Mouse (Mus musculus) splenic B cell, adult 2 months (primary cell): ENCODE results near the gene Thap11.
"Not testable (repeated sequence)": the region's sequence is repeated elsewhere in the genome, so short reads cannot be mapped to it uniquely, and the experiment has no call there.

Source experiments
- DNase-seq: peaks from one replicate; pipeline ENCODE4 v3.0.0-alpha.2; 2011; ENCODE audit warnings: low read depth, low spot score
- H3K27me3 ChIP-seq: 2 replicates; pipeline ENCODE4 v1.6.1; 2012; ENCODE audit warnings: mild to moderate bottlenecking, low read length, moderate library complexity, mixed read lengths; ENCODE audit not compliant: control insufficient read depth, poor library complexity, insufficient read depth, severe bottlenecking
- H3K36me3 ChIP-seq: 2 replicates; pipeline ENCODE4 v1.6.1; 2012; ENCODE audit warnings: mild to moderate bottlenecking, low read length, moderate library complexity, mixed read lengths; ENCODE audit not compliant: control insufficient read depth, poor library complexity, insufficient read depth, severe bottlenecking

Thap11 gene

DNA sequence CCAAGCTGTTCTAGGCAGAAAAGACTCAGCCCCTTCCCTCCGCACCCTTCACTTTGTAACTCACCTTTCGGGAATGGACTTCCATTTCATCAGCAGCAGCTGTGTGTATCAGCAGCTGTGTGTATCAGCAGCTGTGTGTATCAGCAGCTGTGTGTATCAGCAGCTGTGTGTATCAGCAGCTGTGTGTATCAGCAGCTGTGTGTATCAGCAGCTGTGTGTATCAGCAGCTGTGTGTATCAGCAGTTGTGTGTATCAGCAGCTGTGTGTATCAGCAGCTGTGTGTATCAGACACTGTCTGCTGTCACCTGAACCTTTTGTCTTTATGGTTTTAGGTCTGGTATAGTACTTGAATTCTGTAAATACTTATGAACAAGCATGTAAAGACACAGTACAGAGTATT lies 21.2 kb upstream of the Thap11 start:
- H3K27me3 ChIP-seq, DNase-seq, H3K36me3 ChIP-seq: not testable (repeated sequence)

DNA sequence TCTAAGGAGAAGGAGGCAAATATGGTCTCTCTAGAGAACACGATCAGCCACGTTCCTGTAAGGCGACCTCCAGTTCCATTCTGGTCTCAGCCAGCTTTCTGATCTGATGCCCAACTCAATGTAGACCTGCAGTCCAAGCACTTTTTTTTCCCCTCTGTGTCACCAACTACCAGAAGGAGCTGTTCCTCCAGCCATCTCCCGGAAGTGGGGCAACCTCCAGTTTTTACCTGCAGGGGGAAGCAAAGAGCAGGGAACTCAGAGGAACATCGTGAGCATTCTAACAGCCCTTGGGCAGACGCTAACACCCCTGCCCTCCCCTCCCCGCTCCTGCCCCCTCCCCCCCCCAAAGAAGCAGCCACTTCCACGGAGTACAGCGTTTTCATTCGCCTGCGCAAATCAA lies 19.6 kb upstream of the Thap11 start:
- H3K27me3 ChIP-seq = no peaks in the 10 kb centered on the region
- no peaks in the 10 kb centered on the region for H3K36me3 ChIP-seq
- DNase-seq = peak; percentile 90

DNA sequence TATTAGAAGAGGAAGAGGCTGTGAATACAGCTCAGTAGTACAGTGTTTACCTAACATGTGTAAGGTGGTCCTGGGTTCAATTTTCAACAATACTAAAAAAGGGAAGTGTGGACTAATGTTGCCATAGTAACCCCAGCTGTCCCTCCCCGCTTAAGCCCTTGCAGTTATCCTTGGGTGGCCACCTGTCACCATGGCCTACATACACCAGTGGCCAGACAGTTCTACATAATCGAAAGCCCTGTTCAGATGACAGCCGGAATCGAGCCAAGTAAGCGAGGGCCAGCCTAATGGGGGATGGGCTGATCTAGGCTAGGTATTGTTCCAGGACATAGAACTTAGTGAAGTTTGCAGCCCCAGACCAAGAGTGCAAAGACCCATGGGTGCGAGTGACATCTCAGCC lies 17.9 kb upstream of the Thap11 start:
- H3K36me3 ChIP-seq = no peaks in the 10 kb centered on the region
- DNase-seq = peak; percentile 75
- no peaks in the 10 kb centered on the region for H3K27me3 ChIP-seq

DNA sequence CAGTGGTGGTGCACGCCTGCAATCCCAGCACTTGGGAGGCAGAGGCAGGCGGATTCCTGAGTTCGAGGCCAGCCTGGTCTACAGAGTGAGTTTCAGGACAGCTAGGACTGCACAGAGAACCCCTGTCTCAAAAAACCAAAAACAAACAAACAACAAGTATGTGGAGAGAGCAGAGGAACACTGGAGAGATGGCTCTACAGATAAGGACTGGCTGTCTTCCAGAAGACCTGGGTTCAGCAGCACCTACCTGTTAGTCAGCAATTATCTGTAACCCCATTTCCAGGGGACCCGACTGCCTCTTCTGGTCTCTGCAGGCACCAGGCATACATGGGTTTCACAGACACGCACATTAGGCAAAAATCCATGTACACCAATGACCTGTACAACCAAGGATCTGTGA lies 15.7 kb upstream of the Thap11 start:
- Histone ChIP-seq H3K27me3 (no peaks in the 10 kb centered on the region), H3K36me3 (no peaks in the 10 kb centered on the region; the same call in 1 of the 2 replicates)
- no peak for DNase-seq

DNA sequence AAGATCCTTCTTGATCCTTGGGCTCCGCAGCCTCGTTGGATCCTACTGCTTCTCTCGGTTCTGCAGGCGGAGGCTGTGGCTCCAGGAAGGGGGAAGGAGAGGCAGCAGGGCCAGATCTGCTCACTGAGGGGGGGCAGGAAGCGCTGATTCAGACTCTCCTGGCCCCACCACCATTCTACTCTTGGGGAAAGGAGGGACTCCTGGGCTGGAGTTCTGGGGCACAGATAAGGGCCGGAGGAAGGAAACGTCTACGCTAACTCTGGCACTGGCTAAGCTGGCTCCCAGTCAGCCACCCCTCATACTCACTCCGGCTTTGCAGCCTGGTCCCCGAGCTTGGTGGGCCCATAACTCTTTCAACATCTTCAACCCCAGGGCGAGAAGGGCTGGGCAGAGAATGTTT lies 8.3 kb upstream of the Thap11 start:
- H3K36me3 ChIP-seq = peaks cover 8% of the 10 kb centered on the region; the same call in 1 of the 2 replicates
- no peaks in the 10 kb centered on the region for H3K27me3 ChIP-seq
- DNase-seq = no peak

DNA sequence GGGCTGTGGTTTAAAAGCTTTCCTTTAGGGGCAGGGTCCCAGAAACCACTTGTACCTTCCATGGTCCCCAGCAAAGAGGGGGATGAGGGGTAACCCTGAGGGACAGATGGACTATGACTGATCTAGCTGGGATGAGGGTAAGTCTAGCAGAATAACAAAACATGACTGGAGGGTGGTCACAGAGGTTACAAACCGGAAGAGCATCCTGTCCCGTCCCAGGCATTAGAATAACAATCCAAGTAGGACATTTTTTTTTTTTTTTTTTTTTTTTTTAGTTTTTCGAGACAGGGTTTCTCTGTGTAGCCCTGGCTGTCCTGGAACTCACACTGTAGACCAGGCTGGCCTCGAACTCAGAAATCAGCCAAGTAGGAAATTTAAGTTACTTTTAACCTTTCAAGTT lies 4.9 kb upstream of the Thap11 start:
- Histone ChIP-seq H3K27me3 (no peaks in the 10 kb centered on the region), H3K36me3 (peaks cover 5% of the 10 kb centered on the region; the same call in 1 of the 2 replicates)
- no peak for DNase-seq

DNA sequence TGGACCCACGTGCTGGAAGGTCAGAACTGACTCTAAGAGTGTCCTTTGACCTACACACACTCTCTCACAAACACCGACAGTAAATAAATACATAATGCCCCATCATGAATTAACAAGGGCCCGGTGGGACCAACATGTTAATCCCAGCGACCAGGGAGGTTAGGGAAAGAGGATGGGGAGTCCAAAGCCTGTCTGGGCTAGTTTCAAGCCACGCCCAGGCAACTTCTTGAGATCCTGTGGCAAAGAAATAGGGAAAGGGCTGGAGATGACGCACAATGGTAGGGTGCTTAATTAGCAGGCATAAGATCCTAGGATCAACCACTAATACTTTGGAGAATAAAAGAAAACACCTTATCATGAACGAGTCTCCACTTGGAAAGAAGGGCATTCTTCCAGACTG lies 4.3 kb upstream of the Thap11 start:
- Histone ChIP-seq H3K36me3 (peaks cover 5% of the 10 kb centered on the region; the same call in 1 of the 2 replicates), H3K27me3 (no peaks in the 10 kb centered on the region)
- DNase-seq = no peak

DNA sequence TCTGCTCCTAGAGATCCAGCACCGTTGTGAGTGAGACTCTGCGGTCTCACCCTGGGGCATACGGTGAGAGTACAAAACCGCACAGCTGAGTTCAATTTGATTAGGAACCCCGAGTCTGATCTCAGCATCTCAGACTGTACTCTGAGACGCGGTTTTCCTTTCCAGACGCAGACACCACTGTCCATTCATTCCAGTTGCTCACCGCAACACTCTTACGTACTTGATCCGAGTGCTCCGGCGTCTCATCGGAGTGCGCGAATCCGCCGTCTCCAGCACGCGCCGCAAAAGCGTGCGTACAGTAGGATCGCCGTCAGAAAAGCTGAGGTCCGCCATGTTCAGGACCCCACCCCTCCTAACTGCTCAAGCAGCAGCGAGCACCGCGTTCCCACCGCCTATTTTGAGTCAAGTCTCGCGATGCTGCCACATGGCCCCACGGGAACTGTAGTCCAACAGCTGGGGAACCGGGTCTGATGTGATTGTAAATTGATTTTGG lies 3.2 kb upstream of the Thap11 start:
- Histone ChIP-seq H3K27me3 (no peaks in the 10 kb centered on the region), H3K36me3 (0 out of 2 replicates have a peak, but pooled peaks cover 2% of the 10 kb centered on the region)
- DNase-seq = peak; percentile 90

DNA sequence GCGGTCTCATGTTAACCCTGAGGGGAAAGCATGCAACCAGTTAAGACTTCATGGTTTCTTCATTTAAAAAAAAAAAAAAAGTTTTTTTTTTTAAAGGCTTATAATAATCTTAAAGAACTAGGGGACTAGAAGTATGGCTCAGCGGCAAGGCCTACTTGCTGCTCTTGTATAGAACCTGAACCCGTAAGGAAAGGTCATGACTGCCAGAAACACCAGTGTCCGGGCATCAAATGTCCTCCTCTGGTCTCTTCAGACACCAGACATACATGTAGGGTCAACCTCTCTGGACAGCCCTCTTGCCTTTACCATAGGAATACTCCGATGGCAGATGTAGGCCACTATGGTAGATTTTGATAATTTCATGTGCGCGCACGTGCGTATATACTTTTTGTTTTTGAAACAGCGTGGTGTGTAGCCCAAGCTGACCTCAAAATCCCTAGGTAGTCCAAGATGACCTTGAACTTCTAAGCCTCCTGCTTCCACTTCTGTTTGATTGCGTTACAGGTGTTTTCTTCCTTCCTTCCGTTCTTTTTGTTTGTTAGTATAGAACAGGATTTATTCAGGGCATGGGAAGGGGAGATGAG lies 2.7 kb upstream of the Thap11 start:
- Histone ChIP-seq H3K36me3 (0 out of 2 replicates have a peak, but pooled peaks cover 2% of the 10 kb centered on the region), H3K27me3 (no peaks in the 10 kb centered on the region)
- no peak for DNase-seq

DNA sequence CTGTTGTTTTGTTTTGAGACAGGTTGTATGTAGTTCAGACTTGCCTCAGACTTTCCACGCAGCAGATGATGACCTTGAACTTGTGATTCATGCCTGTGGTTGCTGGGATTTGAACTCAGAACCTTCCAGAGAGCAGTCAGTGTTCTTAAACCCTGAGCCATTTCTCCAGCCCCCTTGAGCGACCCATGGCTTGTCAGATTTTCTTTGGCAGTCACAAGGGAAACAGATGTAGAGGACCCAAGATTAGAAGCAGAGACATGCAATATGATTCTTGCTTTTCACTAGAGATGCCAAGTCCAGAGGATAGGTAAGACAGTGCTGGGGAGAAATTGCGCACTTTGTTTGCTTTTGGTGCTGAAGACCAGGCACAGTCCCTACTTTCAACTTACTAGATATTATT lies 1.8 kb upstream of the Thap11 start, which contains the start of gene Cenpt:
Gene Cenpt (minus strand): TSS at position 101 of the 400 bp plus-strand sequence.
- 0 out of 2 replicates have a peak, but pooled peaks cover 2% of the 10 kb centered on the region for H3K36me3 ChIP-seq
- H3K27me3 ChIP-seq = no peaks in the 10 kb centered on the region
- no peak for DNase-seq

DNA sequence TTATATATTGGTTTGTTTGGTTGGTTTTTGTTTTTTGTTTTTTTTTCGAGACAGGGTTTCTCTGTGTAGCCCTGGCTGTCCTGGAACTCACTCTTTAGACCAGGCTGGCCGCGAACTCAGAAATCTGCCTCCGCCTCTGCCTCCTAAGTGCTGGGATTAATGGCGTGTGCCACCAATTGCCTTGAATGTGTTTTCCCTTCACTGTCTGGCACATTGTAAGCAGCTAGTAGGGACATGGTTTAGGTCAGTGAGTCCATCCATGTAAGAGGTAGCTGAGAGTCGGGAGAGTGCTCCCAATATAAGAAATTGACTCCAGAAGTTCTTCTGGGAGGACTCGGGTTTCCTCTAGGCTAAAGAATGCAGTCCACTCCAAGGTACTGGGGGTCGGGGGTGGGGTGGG lies 629 bp upstream of the Thap11 start:
- Histone ChIP-seq H3K27me3 (no peaks in the 10 kb centered on the region), H3K36me3 (no peaks in the 10 kb centered on the region)
- no peak for DNase-seq

DNA sequence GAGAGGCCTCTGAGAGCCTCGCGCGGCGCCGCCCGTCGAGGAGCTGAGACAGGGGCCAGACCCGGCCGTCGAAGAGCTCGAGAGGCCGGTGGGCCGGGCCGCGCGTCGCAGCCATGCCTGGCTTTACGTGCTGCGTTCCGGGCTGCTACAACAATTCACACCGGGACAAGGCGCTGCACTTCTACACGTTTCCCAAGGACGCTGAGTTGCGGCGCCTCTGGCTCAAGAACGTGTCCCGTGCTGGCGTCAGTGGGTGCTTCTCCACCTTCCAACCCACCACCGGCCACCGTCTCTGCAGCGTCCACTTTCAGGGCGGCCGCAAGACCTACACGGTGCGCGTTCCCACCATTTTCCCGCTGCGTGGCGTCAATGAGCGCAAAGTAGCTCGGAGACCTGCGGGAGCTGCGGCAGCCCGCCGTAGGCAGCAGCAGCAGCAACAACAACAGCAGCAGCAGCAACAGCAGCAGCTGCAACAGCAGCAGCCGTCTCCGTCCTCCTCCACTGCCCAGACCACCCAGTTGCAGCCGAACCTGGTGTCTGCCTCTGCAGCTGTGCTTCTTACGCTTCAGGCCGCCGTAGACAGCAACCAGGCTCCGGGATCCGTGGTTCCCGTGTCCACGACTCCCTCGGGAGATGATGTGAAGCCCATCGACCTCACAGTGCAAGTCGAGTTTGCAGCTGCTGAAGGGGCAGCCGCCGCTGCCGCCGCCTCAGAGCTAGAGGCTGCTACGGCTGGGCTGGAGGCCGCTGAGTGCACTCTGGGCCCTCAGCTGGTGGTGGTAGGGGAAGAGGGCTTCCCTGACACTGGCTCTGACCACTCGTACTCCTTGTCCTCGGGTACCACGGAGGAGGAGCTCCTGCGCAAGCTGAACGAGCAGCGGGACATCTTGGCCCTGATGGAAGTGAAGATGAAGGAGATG lies 576 bp downstream of the Thap11 start:
- H3K36me3 ChIP-seq = no peaks in the 10 kb centered on the region
- peak; percentile 33 for DNase-seq

DNA sequence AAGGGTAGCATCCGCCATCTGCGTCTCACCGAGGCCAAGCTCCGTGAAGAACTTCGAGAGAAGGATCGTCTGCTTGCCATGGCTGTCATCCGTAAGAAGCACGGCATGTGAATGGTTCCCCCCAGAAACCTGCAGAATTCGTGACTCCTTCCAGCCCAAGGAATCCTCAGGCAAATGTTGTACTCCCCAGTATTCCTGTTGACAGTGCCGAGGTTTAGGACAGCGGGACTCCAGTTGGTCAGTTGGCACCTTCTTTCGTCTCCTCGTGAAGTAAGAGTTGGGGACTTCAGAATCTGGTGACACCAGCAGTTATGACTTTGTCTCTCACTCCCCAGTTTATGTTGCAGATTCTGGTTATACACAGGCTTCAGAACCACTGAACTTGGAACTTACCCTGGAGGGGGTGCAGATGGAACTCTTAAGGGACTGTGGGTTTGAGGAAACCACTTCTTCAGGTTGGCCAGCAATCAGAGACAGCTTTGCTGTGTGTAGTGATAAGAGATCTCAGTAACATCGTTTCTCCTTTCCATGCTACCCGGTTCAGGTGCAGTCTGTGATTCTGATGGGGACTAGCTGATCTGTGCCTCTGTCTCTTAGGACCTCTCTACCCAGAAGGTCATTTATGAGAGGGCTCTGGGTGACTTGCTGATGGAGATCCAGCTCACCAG lies 1.4 kb downstream of the Thap11 start:
- DNase-seq = no peak
- Histone ChIP-seq H3K36me3 (no peaks in the 10 kb centered on the region), H3K27me3 (no peaks in the 10 kb centered on the region)

More for the DNA sequence above, 576 bp downstream of the Thap11 start:
- no peaks in the 10 kb centered on the region for H3K27me3 ChIP-seq

DNA sequence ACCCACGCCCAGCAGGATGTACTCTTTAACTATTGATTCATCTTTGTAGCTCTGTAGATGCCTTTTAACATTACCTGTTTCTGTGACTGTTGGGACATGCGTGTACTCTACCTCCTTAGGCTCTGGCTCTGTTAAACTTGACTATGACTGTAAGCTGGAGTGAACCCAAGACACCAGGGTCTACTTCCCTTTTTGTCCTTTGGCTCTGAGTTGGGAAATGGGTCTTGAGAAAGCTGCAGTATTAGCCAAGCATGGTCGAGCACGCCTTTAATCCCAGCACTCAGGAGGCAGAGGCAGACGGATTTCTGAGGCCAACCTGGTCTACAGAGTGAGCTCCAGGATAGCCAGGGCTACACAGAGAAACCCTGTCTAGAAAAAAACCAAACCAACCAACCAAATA lies 3.6 kb downstream of the Thap11 start:
- H3K27me3 ChIP-seq = no peaks in the 10 kb centered on the region
- DNase-seq = no peak
- H3K36me3 ChIP-seq = no peaks in the 10 kb centered on the region

DNA sequence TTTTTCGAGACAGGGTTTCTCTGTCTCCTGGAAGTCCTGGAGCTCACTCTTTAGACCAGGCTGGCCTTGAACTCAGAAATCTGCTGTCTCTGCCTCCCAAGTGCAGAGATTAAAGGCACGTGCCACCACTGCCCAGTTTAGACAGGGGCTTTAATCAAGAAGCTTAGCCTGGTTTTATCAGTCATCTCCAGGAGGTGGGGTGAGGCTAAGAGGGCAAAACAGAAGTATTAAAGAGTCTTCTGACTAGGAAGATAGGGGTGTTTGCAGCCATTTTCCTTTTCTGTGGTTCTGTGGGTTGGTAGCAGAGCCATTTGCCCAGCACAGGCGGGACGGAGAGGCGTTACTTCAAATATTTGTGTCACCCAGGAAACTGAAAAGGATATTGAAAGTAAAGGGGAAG lies 4.4 kb downstream of the Thap11 start:
- Histone ChIP-seq H3K36me3 (no peaks in the 10 kb centered on the region), H3K27me3 (no peaks in the 10 kb centered on the region)
- no peak for DNase-seq
